Mouse (Mus musculus): Measurements from ENCODE around the gene Ccdc171.
"Not testable (repeated sequence)": the region's sequence is repeated elsewhere in the genome, so short reads cannot be mapped to it uniquely, and the experiment has no call there.

The Ccdc171 gene

GRCm38 (mm10) chr4:83524843-83525689 is at the start of gene Ccdc171:
Gene Ccdc171 (plus strand): TSS chr4:83525545.
- DNase-seq: peak; percentile 97

DNA sequence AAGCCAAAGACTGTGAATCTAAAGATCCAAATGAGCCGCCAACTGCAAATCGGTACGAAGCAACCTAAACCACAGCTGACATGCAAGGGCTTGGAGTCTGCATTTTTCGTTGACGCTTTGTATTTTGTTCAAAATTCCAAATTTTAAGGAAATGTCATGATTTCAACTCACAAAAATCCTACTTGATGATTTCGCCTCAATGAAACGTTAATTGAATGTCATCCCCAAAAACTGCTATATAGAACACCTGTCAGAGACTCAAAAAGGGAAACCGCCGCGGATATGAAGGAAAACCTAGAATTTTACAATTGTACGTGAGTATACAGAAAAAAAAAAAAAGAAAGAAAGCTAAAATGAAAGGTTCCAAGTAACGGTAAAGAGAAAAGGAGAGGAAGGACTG is 40.1 kb upstream of the Ccdc171 start:
- DNase-seq: no peak

DNA sequence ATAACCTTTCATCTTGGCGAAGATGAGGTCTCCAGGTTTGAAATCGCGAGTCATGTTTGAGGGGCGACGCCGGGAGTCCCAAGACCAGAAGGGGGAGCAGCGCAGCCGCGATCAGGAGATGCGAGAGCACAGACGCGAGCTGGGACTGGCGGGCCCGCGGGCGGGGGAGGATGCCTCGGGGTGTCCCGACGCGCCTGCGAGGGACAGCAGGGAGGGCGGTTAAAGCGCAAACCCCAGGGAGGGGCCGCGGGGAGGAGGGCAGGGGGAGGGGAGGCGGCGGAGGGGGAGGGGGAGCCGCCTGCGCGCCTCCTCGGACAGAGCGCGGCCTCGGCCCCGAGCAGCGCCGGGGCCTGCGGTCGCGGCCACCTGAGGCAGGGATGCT is 39.6 kb upstream of the Ccdc171 start:
- peak; percentile 95 for DNase-seq

DNA sequence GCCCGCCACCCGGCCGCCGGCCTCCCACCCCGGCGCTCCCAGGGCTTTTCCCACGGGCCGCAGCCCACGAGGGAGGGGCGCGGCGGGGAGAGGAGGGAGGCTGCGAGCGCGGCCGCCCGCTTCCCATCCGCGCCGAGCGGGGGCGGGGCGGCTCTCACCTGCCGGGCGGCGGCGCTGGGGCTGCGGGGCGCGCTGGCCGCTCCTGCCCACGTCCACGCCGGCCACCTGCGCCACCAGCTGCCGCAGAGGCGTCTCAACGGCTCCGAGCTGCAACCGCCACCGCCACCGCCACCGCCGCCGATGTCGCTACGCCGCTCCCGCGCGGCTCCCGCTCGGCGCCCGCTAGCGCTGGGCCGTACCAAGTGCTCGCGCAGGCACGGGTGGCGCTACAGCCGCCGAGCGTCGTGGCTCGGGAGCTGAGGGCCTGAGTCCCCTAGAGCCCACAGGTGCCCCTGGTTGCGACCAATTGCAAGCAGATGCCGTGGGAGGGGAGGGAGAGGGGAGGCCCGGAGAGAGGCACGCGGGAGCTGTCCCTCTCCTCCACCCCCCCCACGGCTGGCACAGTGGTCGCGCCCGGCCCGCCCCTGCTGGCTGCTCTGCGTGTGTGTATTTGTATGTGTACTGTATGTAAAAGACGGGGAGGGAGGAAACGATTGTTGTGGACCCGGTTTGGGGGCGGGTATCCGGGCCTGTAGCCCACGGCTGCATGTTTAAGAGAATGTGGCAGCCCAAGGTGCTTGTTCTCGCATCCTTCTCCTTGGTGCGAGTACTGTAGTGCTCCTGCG is 39.0 kb upstream of the Ccdc171 start, which contains the start of gene Psip1:
TSS of gene Psip1 (minus strand) at position 343 of the 785 bp plus-strand sequence.
- DNase-seq: peak; percentile 97

- DNase-seq: no peak
Measured at GRCm38 (mm10) chr4:83489121-83489520, 36.2 kb upstream of the Ccdc171 start.

DNA sequence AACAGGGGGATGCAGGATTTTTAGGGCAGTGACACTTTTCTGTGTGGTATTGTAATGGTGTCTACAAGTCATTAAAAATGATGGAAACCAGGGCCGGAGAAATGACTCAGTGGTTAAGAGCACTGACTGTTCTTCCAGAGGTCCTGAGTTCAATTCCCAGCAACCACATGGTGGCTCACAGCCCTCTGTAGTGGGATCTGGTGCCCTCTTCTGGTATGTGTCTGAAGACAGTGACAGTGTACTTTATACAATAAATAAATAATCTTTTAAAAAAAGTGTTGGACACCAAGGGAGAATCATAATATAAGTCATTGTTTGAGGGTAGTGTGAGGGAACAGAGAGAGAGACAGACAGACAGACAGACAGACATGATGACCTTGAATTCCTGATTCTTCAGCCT is 32.2 kb upstream of the Ccdc171 start:
- DNase-seq: no peak

DNA sequence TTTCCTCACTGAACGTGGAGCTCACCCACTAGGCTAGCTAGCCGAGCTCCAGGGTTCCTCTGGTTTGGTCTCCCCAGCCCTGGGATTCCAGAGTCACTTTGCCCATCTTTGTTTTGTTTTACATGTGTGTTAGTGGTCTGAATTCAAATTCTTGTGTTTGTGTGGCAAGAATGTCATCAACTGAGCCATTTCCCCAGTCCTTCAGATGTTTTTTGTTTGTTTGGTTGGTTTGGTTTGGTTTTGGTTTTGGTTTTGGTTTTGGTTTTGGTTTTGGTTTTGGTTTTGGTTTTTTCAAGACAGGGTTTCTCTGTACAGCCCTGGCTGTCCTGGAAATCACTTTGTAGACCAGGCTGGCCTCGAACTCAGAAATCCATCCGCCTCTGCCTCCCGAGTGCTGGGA is 28.3 kb upstream of the Ccdc171 start:
- not testable (repeated sequence) for DNase-seq

GRCm38 (mm10) chr4:83500154-83501036 is 24.9 kb upstream of the Ccdc171 start:
- DNase-seq: peak; percentile 28

DNA sequence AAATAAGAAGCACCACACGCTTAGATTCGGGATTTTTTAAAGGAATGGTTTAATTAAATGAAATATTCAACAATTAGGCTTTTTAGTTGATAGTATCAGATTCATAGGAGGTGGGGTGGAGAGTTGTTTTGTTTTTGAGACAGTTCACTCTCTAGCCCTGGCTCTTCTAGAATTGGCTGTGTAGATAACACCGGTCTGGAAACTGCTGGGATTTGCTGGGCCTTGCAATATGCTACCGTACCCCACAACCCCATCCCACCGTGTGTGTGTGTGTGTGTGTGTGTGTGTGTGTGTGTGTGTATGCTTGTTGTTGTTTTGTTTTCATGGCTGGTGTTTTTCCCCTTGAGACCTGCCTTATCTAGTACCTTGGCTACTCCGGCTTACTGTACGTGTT is 24.3 kb upstream of the Ccdc171 start:
- DNase-seq: no peak

GRCm38 (mm10) chr4:83509600-83509999 is 15.7 kb upstream of the Ccdc171 start:
- no peak for DNase-seq

- DNase-seq: no peak
Measured at GRCm38 (mm10) chr4:83511083-83511482, 14.3 kb upstream of the Ccdc171 start.

DNA sequence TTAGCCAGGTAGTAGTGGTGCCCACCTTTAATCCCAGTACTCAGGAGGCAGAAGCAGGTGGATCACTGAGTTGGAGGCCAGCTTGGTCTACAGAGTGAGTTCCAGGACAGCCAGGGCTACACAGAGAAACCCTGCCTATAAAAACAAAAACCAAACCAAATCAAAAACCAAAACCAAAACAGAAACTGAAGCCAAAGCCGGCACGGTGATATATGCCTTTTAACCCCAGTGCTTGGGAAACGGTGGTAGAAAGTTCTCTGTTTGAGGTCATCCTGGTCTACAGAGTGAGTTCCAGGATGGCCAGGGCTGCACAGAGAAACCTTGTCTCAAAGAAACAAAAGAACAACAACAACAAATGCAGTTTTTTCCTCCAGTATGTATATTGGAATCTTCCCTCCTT is 13.1 kb upstream of the Ccdc171 start:
- no peak for DNase-seq

GRCm38 (mm10) chr4:83512644-83513043 is 12.7 kb upstream of the Ccdc171 start:
- DNase-seq: no peak

- DNase-seq: no peak
Measured at GRCm38 (mm10) chr4:83514183-83514582, 11.2 kb upstream of the Ccdc171 start.

DNA sequence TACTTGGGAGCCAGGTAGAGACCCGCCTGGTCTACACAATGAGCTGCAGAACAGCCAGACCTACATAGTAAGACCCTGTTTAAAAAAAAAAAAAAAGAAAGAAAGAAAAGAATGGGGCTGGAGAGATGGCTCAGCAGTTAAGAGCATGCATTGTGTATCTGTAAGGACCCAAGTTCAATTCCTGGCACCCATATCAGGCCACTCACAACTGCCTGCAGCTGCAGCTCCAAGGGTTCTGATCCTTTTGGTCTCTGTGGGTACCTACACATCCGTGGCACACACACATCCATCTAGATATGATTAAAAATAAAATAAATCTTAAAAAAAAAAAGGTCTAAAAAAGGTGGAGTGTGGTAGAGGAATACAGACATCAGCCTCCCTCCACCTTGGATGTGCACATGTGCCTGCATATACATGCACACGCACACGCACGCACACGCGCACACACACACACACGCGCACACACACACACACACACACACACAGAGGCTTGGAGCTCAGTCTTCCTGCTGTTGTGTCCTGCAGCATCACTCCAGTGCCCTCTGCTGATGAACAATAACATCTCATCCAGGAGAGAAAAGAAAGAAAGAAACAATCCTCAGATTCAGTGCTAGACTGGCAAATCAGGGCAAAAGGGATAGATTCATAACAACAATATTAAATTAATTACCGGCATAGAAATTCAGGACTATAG is 10.2 kb upstream of the Ccdc171 start:
- DNase-seq: peak; percentile 50

DNA sequence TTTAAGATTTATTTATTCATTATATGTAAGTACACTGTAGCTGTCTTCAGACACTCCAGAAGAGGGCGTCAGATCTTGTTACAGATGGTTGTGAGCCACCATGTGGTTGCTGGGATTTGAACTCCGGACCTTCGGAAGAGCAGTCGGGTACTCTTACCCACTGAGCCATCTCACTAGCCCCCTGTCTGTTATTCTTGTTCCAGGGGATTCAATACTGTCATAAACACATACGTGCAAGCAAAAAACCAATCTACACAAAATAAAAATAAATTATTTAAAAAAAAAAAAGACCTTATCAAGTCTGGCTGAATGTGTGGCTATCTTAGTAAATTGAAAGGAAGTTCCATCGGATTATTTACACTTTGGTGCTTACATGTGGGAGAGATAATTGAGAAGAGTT is 9.2 kb upstream of the Ccdc171 start:
- DNase-seq: not testable (repeated sequence)

DNA sequence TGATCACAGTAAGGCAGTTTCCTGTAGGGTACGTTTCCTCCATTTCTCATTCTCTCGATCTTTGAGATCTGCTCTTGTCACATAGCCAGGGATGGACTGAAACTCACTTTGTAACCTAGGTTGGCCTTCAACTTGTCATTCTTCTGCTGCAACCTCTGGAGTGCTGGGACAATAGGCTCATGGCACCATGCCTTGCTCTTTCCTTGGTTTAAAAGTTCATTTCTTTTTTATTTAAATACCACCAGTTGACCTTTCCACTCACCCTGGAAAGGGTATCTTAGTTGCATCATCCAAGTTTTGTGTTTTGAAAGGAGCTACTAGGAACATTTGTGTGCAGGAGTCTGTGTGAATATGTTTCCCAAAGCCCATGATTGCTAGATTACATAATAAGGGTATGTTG is 6.2 kb upstream of the Ccdc171 start:
- no peak for DNase-seq

- DNase-seq: no peak
Measured at GRCm38 (mm10) chr4:83519807-83520206, 5.5 kb upstream of the Ccdc171 start.

DNA sequence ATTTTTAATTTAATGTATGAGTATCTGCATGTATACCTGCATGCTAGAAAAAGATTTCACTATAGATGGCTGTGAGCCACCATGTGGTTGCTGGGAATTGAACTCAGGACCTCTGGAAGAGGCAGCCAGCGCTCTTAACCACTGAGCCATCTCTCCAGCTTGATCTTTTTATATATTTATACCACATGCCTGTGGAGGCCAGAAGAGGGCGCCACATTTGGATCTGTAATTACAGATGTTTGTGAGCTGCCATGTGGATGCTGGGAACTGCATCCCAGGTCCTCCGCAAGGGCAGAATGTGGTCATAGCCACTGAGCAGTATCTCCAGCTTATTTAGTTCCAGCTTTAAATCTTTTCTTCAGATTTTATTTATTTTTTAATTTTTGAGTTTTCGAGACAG is 5.0 kb upstream of the Ccdc171 start:
- peak; percentile 34 for DNase-seq

- no peak for DNase-seq
Measured at GRCm38 (mm10) chr4:83522066-83522465, 3.3 kb upstream of the Ccdc171 start.

DNA sequence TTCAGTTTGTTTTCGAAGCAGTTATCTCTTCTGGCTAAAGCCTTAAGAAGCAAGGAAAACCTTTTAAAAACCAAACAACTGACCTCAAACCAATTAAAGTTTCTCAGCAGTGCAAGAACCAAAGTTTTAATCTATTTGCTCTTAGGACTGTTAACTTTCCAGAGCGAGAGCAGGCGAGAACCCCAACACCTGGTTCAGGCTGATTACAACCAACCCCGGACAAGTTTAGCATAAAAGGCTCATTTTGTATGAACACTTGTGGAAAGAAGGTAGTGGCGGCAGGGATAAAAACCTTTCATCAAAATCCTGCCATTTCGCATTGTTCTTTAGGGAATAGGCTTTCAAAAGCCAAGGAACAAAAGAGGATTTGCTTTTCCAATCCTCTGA is 896 bp upstream of the Ccdc171 start:
- no peak for DNase-seq

- no peak for DNase-seq
Measured at GRCm38 (mm10) chr4:83525690-83526055, 328 bp downstream of the Ccdc171 start.

Measured in thymus, postnatal 4 days (tissue).